Mouse (Mus musculus) testis, adult 2 months (tissue): ENCODE measurements around the gene Zap70. TPM values are rescaled to one million over a fixed set of nuclear protein-coding genes. Genes with fewer than 3 reads are reported as not detected.
A peak's percentile ranks its signal among the peaks of the same experiment; 100 is the strongest.

ENCODE experiments used
- H3K27ac ChIP-seq: fragments of 200-500 bp; 2 replicates; pipeline ENCODE4 v1.5.1; 2012; ENCODE audit warnings: low read depth, low read length; ENCODE audit not compliant: control insufficient read depth, insufficient read depth
- H3K27me3 ChIP-seq: fragments of 200-500 bp; 2 replicates; pipeline ENCODE4 v1.6.1; 2012; ENCODE audit warnings: mild to moderate bottlenecking, low read length, moderate library complexity; ENCODE audit not compliant: control insufficient read depth, insufficient read depth
- H3K36me3 ChIP-seq: fragments of 200-500 bp; 2 replicates; pipeline ENCODE4 v1.6.1; 2012; ENCODE audit warnings: mild to moderate bottlenecking, low read length; ENCODE audit not compliant: control insufficient read depth, insufficient read depth
- H3K4me1 ChIP-seq: fragments of 200-500 bp; 2 replicates; pipeline ENCODE4 v1.6.1; 2012; ENCODE audit warnings: low read length; ENCODE audit not compliant: control insufficient read depth, insufficient read depth
- H3K4me3 ChIP-seq: fragments of 200-500 bp; 2 replicates; pipeline ENCODE4 v1.5.1; 2012; ENCODE audit warnings: low read depth, mild to moderate bottlenecking, low read length, moderate library complexity, mixed read lengths; ENCODE audit not compliant: control insufficient read depth
- CTCF ChIP-seq: fragments of 200-500 bp; IDR thresholded peaks from 2 replicates; pipeline ENCODE4 v1.5.1; 2012; ENCODE audit warnings: low read depth, mild to moderate bottlenecking, inconsistent platforms, low read length, moderate library complexity; ENCODE audit not compliant: control insufficient read depth, insufficient read depth, insufficient replicate concordance
- POLR2A ChIP-seq: fragments of 200-500 bp; IDR thresholded peaks from 2 replicates; pipeline ENCODE4 v1.6.1; 2012; ENCODE audit warnings: low read depth, mild to moderate bottlenecking, inconsistent platforms, low read length, moderate library complexity; ENCODE audit not compliant: control insufficient read depth
- polyA plus RNA-seq: library from polyadenylated mRNA; depleted of rRNA; stranded (reverse); fragments of >200 nt; gene quantifications from 2 replicates; pipeline ENCODE4 v1.2.3, GENCODE M21; 2012; rRNA removed

The Zap70 gene
- 2.6 and 3.5 TPM in 2 replicates for polyA plus RNA-seq

GRCm38 (mm10) chr1:36761568-36761967 is at the start of gene Zap70:
Gene Zap70 (plus strand): TSS chr1:36761798.
- H3K4me1 ChIP-seq: peaks cover 4% of the 10 kb centered on the region
- peak within 1 kb of the TSS; percentile 4; the same call in 1 of the 2 replicates for H3K4me3 ChIP-seq
- H3K27ac ChIP-seq: no peak within 1 kb of the TSS
- no peaks in the 10 kb centered on the region for H3K27me3 ChIP-seq
- H3K36me3 ChIP-seq: no peaks in the 10 kb centered on the region
- TF ChIP-seq POLR2A: no peak
- no peak for TF ChIP-seq CTCF

GRCm38 (mm10) chr1:36714311-36714710 is 47.3 kb upstream of the Zap70 start, which contains the start of gene Actr1b:
Gene Actr1b (minus strand): TSS chr1:36714422.
- peak; percentile 91; the same call in 1 of the 2 replicates for TF ChIP-seq POLR2A
- TF ChIP-seq CTCF: no peak
- Histone ChIP-seq H3K27ac (peak within 1 kb of the TSS; percentile 55), H3K4me3 (peak within 1 kb of the TSS; percentile 84), H3K36me3 (no peaks in the 10 kb centered on the region), H3K4me1 (peaks cover under 1% of the 10 kb centered on the region; the same call in 1 of the 2 replicates), H3K27me3 (no peaks in the 10 kb centered on the region)

- Histone ChIP-seq H3K4me1 (no peaks in the 10 kb centered on the region), H3K27me3 (no peaks in the 10 kb centered on the region)
- TF ChIP-seq POLR2A (no peak), CTCF (no peak)
These were observed 42.8 kb upstream of the Zap70 start for GRCm38 (mm10) chr1:36718786-36719185.

GRCm38 (mm10) chr1:36723146-36724056 is 38.2 kb upstream of the Zap70 start:
- no peaks in the 10 kb centered on the region for H3K4me1 ChIP-seq
- no peaks in the 10 kb centered on the region for H3K27me3 ChIP-seq
- H3K36me3 ChIP-seq: no peaks in the 10 kb centered on the region
- H3K27ac ChIP-seq: no peak overlapping the region
- H3K4me3 ChIP-seq: no peak overlapping the region
- TF ChIP-seq POLR2A: no peak
- TF ChIP-seq CTCF: no peak

More at GRCm38 (mm10) chr1:36718786-36719185, 42.8 kb upstream of the Zap70 start:
- no peaks in the 10 kb centered on the region for H3K36me3 ChIP-seq
- H3K27ac ChIP-seq: no peak overlapping the region
- no peak overlapping the region for H3K4me3 ChIP-seq

GRCm38 (mm10) chr1:36724057-36724431 is 37.6 kb upstream of the Zap70 start:
- no peak overlapping the region for H3K4me3 ChIP-seq
- TF ChIP-seq CTCF (no peak), POLR2A (no peak)
- H3K27me3 ChIP-seq: no peaks in the 10 kb centered on the region
- H3K4me1 ChIP-seq: no peaks in the 10 kb centered on the region
- no peak overlapping the region for H3K27ac ChIP-seq
- no peaks in the 10 kb centered on the region for H3K36me3 ChIP-seq

GRCm38 (mm10) chr1:36737300-36737699 is 24.3 kb upstream of the Zap70 start:
- Histone ChIP-seq H3K27me3 (no peaks in the 10 kb centered on the region), H3K4me3 (no peak overlapping the region), H3K36me3 (no peaks in the 10 kb centered on the region), H3K27ac (no peak overlapping the region), H3K4me1 (no peaks in the 10 kb centered on the region)
- TF ChIP-seq POLR2A (no peak), CTCF (peak; percentile 40; the same call in 1 of the 2 replicates)

GRCm38 (mm10) chr1:36739231-36739630 is 22.4 kb upstream of the Zap70 start:
- Histone ChIP-seq H3K4me3 (no peak overlapping the region), H3K36me3 (no peaks in the 10 kb centered on the region), H3K27ac (no peak overlapping the region), H3K27me3 (no peaks in the 10 kb centered on the region), H3K4me1 (no peaks in the 10 kb centered on the region)
- no peak for TF ChIP-seq POLR2A
- TF ChIP-seq CTCF: no peak
